Mouse (Mus musculus): Measurements from ENCODE around the gene Mpi. TPM values are rescaled to one million over a fixed set of nuclear protein-coding genes. Genes with fewer than 3 reads are reported as not detected.

Mpi gene
- 39.8 and 46.3 TPM in 2 replicates for polyA plus RNA-seq (2015; fragmentation: Nextera tagmentation; extraction: Ambion mirVana)

GRCm38 (mm10) chr9:57552139-57552887 lies at the start of gene Mpi:
Gene Mpi, minus strand, starts transcription at chr9:57552763.
- H3K9me3 ChIP-seq = no peaks in the 10 kb centered on the region
- H3K4me1 ChIP-seq = peaks cover 6% of the 10 kb centered on the region; the same call in 1 of the 2 replicates
- ATAC-seq (ENCODE audit: borderline replicate concordance, extremely low read depth, low FRiP score, low TSS enrichment) = no peak; the same call in 1 of the 2 replicates
- no peak within 1 kb of the TSS for H3K27ac ChIP-seq
- WGBS = under 1% methylated on average over 28 of the region's 28 CpGs
- H3K36me3 ChIP-seq = peaks cover 22% of the 10 kb centered on the region
- H3K4me3 ChIP-seq = peak within 1 kb of the TSS; percentile 59
- peak within 1 kb of the TSS; percentile 63 for H3K4me2 ChIP-seq
- H3K27me3 ChIP-seq = no peaks in the 10 kb centered on the region; the same call in 1 of the 2 replicates
- peak within 1 kb of the TSS; percentile 63 for H3K9ac ChIP-seq

GRCm38 (mm10) chr9:57602098-57602497 lies 49.5 kb upstream of the Mpi start:
- Histone ChIP-seq H3K27ac (no peak overlapping the region), H3K9me3 (no peaks in the 10 kb centered on the region), H3K4me2 (no peak overlapping the region), H3K36me3 (no peaks in the 10 kb centered on the region), H3K4me1 (peaks cover 7% of the 10 kb centered on the region), H3K27me3 (peaks cover 13% of the 10 kb centered on the region; the same call in 1 of the 2 replicates), H3K9ac (no peak overlapping the region), H3K4me3 (no peak overlapping the region)
- ATAC-seq (ENCODE audit: borderline replicate concordance, extremely low read depth, low FRiP score, low TSS enrichment) = no peak
- whole genome bisulfite sequencing = 37% methylated on average over 8 of the region's 8 CpGs

DNA sequence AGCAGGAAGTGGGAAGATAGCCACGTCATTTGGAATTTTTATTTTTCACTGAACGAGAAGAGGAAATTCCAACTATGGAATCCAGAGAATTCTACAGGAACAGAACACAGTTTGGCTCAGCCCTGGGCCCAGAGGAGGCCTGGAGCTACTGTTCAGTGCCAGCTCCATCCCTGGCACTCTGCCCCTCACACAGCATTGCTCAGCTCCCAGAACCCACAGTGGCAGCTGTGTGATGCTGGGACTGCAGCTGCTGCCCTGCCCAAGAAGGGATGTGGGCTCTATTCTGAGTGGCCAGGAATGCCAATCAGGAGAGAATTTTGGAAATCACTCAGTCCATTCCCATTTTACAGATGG lies 48.8 kb upstream of the Mpi start:
- H3K4me2 ChIP-seq = no peak overlapping the region
- peaks cover 8% of the 10 kb centered on the region; the same call in 1 of the 2 replicates for H3K27me3 ChIP-seq
- 13% methylated on average over 2 of the region's 2 CpGs for WGBS
- H3K4me3 ChIP-seq = no peak overlapping the region
- no peaks in the 10 kb centered on the region for H3K9me3 ChIP-seq
- no peak overlapping the region for H3K9ac ChIP-seq
- H3K36me3 ChIP-seq = no peaks in the 10 kb centered on the region
- peaks cover 7% of the 10 kb centered on the region for H3K4me1 ChIP-seq
- no peak for ATAC-seq (ENCODE audit: borderline replicate concordance, extremely low read depth, low FRiP score, low TSS enrichment)
- no peak overlapping the region for H3K27ac ChIP-seq

- Histone ChIP-seq H3K27me3 (peaks cover 3% of the 10 kb centered on the region; the same call in 1 of the 2 replicates), H3K4me1 (peaks cover 7% of the 10 kb centered on the region), H3K4me3 (no peak overlapping the region), H3K9me3 (no peaks in the 10 kb centered on the region), H3K27ac (no peak overlapping the region), H3K4me2 (no peak overlapping the region), H3K9ac (no peak overlapping the region), H3K36me3 (no peaks in the 10 kb centered on the region)
- WGBS = 2% methylated on average over 3 of the region's 3 CpGs
- peak; percentile 31; the same call in 1 of the 2 replicates for ATAC-seq (ENCODE audit: borderline replicate concordance, extremely low read depth, low FRiP score, low TSS enrichment)
Measured at GRCm38 (mm10) chr9:57600620-57601352, 48.2 kb upstream of the Mpi start.

GRCm38 (mm10) chr9:57598851-57599563 lies 46.4 kb upstream of the Mpi start:
- peaks cover 7% of the 10 kb centered on the region for H3K4me1 ChIP-seq
- no peak overlapping the region for H3K9ac ChIP-seq
- H3K4me3 ChIP-seq = no peak overlapping the region
- no peaks in the 10 kb centered on the region for H3K27me3 ChIP-seq
- no peak overlapping the region for H3K4me2 ChIP-seq
- H3K36me3 ChIP-seq = peaks cover 9% of the 10 kb centered on the region; the same call in 1 of the 2 replicates
- H3K9me3 ChIP-seq = no peaks in the 10 kb centered on the region
- no peak overlapping the region for H3K27ac ChIP-seq
- ATAC-seq (ENCODE audit: borderline replicate concordance, extremely low read depth, low FRiP score, low TSS enrichment) = no peak
- 56% methylated on average over 8 of the region's 8 CpGs for WGBS

- H3K9me3 ChIP-seq = no peaks in the 10 kb centered on the region
- no peak overlapping the region for H3K9ac ChIP-seq
- no peak overlapping the region for H3K27ac ChIP-seq
- ATAC-seq (ENCODE audit: borderline replicate concordance, extremely low read depth, low FRiP score, low TSS enrichment) = no peak
- no peak overlapping the region for H3K4me2 ChIP-seq
- H3K36me3 ChIP-seq = peaks cover 15% of the 10 kb centered on the region
- peaks cover 7% of the 10 kb centered on the region for H3K4me1 ChIP-seq
- WGBS = 18% methylated on average over 4 of the region's 4 CpGs
- no peak overlapping the region for H3K4me3 ChIP-seq
- no peaks in the 10 kb centered on the region for H3K27me3 ChIP-seq
Measured at GRCm38 (mm10) chr9:57597929-57598382, 45.4 kb upstream of the Mpi start.

DNA sequence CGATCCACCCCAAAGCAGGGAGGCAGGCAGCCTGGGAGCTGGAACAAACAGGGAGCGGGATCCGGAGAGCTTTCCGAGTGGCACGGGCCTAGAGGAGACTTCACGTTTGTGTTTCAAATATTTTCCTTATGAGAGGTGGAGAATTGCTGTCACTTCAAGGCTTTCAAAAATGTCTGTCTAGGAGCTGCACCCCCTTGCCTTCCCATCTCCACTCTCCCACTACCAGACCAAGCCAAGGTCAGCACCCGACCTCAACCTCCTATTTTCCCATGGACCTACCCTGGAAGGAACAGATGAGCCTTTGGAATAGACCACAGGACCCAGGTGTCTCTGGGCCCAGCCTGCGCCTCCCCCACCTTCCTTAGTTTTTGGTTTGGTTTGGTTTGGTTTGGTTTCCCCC lies 44.7 kb upstream of the Mpi start:
- no peaks in the 10 kb centered on the region for H3K27me3 ChIP-seq
- H3K4me3 ChIP-seq = no peak overlapping the region
- 76% methylated on average over 8 of the region's 8 CpGs for WGBS
- ATAC-seq (ENCODE audit: borderline replicate concordance, extremely low read depth, low FRiP score, low TSS enrichment) = no peak
- H3K36me3 ChIP-seq = peaks cover 21% of the 10 kb centered on the region
- H3K4me1 ChIP-seq = peaks cover 7% of the 10 kb centered on the region
- H3K9ac ChIP-seq = no peak overlapping the region
- no peak overlapping the region for H3K27ac ChIP-seq
- H3K9me3 ChIP-seq = no peaks in the 10 kb centered on the region
- H3K4me2 ChIP-seq = no peak overlapping the region

DNA sequence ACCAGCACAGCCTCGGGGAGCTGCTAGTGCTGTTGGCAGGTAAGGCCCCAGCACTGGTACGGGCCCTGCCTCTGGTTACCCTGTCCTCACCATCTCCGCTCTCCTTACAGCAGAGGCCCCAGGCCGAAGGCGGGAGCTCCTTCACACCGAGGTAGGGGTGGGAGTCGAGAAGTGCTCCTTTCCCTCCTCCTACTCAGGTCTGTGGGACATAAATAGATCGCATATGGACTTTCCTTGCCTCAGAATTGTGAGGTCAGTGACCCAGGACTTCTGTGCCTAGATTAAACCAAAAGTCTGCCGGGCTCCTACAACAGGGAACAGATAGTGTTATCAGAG lies 41.6 kb upstream of the Mpi start:
- no peak overlapping the region for H3K9ac ChIP-seq
- 65% methylated on average over 9 of the region's 9 CpGs for WGBS
- H3K27ac ChIP-seq = no peak overlapping the region
- H3K9me3 ChIP-seq = no peaks in the 10 kb centered on the region
- no peaks in the 10 kb centered on the region for H3K27me3 ChIP-seq
- no peak overlapping the region for H3K4me3 ChIP-seq
- peaks cover 23% of the 10 kb centered on the region for H3K36me3 ChIP-seq
- H3K4me2 ChIP-seq = no peak overlapping the region
- no peak for ATAC-seq (ENCODE audit: borderline replicate concordance, extremely low read depth, low FRiP score, low TSS enrichment)
- peaks cover 4% of the 10 kb centered on the region; the same call in 1 of the 2 replicates for H3K4me1 ChIP-seq

GRCm38 (mm10) chr9:57593454-57594173 lies 41.1 kb upstream of the Mpi start:
- no peaks in the 10 kb centered on the region for H3K9me3 ChIP-seq
- H3K27me3 ChIP-seq = no peaks in the 10 kb centered on the region
- H3K4me2 ChIP-seq = no peak overlapping the region
- H3K27ac ChIP-seq = no peak overlapping the region
- no peak overlapping the region for H3K4me3 ChIP-seq
- 48% methylated on average over 12 of the region's 12 CpGs for WGBS
- peaks cover 23% of the 10 kb centered on the region for H3K36me3 ChIP-seq
- no peak for ATAC-seq (ENCODE audit: borderline replicate concordance, extremely low read depth, low FRiP score, low TSS enrichment)
- H3K9ac ChIP-seq = no peak overlapping the region
- H3K4me1 ChIP-seq = peaks cover 10% of the 10 kb centered on the region

GRCm38 (mm10) chr9:57590726-57591125 lies 38.2 kb upstream of the Mpi start:
- Histone ChIP-seq H3K27ac (no peak overlapping the region), H3K9ac (no peak overlapping the region), H3K9me3 (no peaks in the 10 kb centered on the region), H3K4me2 (peak overlapping the region; percentile 91; the same call in 1 of the 2 replicates), H3K27me3 (no peaks in the 10 kb centered on the region), H3K4me3 (no peak overlapping the region), H3K4me1 (peaks cover 14% of the 10 kb centered on the region), H3K36me3 (peaks cover 31% of the 10 kb centered on the region)
- 40% methylated on average over 5 of the region's 5 CpGs for WGBS
- no peak for ATAC-seq (ENCODE audit: borderline replicate concordance, extremely low read depth, low FRiP score, low TSS enrichment)

Data from lung, embryonic 15.5 days (tissue).